In genomic region chr16:90831676-90832075, GRCm38 (mm10) we compare ENCODE assay signal across 8 mouse cellular contexts. TPM values are rescaled to one million over a fixed set of nuclear protein-coding genes. Genes with fewer than 3 reads are reported as not detected.
DNase-seq lines count a peak whose midpoint lies in the region; ATAC-seq and TF ChIP-seq lines count a peak whose summit lies in the region.

No protein-coding gene starts in this region.

- no peak for ATAC-seq in liver, embryonic 14.5 days (ENCODE audit: insufficient read depth)
- no peak for ATAC-seq in stomach, embryonic 16.5 days (ENCODE audit: insufficient read depth, low FRiP score)

- H3K9me3 ChIP-seq in liver, embryonic 14.5 days (ENCODE audit: control insufficient read depth, low read length) = no peaks in the 10 kb centered on the region
- H3K9me3 ChIP-seq in stomach, embryonic 16.5 days (replicated peaks; ENCODE audit: control insufficient read depth, low read length) = no peaks in the 10 kb centered on the region

- peak; percentile 33 for DNase-seq in urinary bladder, adult 2 months (ENCODE audit: low spot score)
- DNase-seq in urinary bladder, postnatal 36 days (ENCODE audit: low spot score in 2 of 2) = no peak
- peak; percentile 19 to 33 for DNase-seq in heart, adult 9 months (ENCODE audit: low spot score in 2 of 2)
- no peak for DNase-seq in liver, embryonic 14.5 days (ENCODE audit: low read depth in 3 of 3, low spot score in 3 of 3)
- no peak for DNase-seq in urinary bladder, postnatal 4 days (ENCODE audit: low spot score in 2 of 2)
- no peak for DNase-seq in layer of hippocampus, adult 9-11 months
- no peak for DNase-seq in thymus, postnatal 14 days

- TF ChIP-seq CTCF in liver, embryonic 14.5 days (IDR thresholded peaks at IDR 0.05; ENCODE audit: low read depth) = no peak

- H3K27me3 ChIP-seq in liver, embryonic 14.5 days (ENCODE audit: control insufficient read depth, insufficient read depth, low read length) = peaks cover 42% of the 10 kb centered on the region
- H3K27me3 ChIP-seq in stomach, embryonic 16.5 days (ENCODE audit: control insufficient read depth, insufficient read depth, low read length) = peaks cover 3% of the 10 kb centered on the region; the same call in 1 of the 2 replicates

- no peak overlapping the region for H3K9ac ChIP-seq in liver, embryonic 14.5 days (replicated peaks)
- H3K9ac ChIP-seq in stomach, embryonic 16.5 days (ENCODE audit: low read length) = peak overlapping the region; percentile 72

- no peak overlapping the region for H3K27ac ChIP-seq in liver, embryonic 14.5 days
- no peak overlapping the region for H3K27ac ChIP-seq in stomach, embryonic 16.5 days (ENCODE audit: low read length)

- H3K36me3 ChIP-seq in liver, embryonic 14.5 days (replicated peaks; ENCODE audit: control insufficient read depth, insufficient read depth, low read depth) = no peaks in the 10 kb centered on the region
- no peaks in the 10 kb centered on the region for H3K36me3 ChIP-seq in stomach, embryonic 16.5 days (ENCODE audit: control insufficient read depth, insufficient read depth, low read length)

- peaks cover 10 to 11% of the 10 kb centered on the region in 2 experiments for H3K4me1 ChIP-seq in liver, embryonic 14.5 days (replicated peaks; ENCODE audit: control insufficient read depth in 2 of 2, insufficient read depth in 2 of 2, low read length in 1 of 2)
- peaks cover 12% of the 10 kb centered on the region; the same call in 1 of the 2 replicates for H3K4me1 ChIP-seq in stomach, embryonic 16.5 days (ENCODE audit: control insufficient read depth, insufficient read depth, low read length)

- H3K4me2 ChIP-seq in liver, embryonic 14.5 days (ENCODE audit: low read depth) = peak overlapping the region; percentile 89; the same call in 1 of the 2 replicates
- H3K4me2 ChIP-seq in stomach, embryonic 16.5 days (ENCODE audit: low read depth, low read length) = peak overlapping the region; percentile 91

- no peak overlapping the region for H3K4me3 ChIP-seq in liver, embryonic 14.5 days (ENCODE audit: insufficient read depth in 1 of 2, low read depth in 2 of 2, low read length in 2 of 2)
- H3K4me3 ChIP-seq in stomach, embryonic 16.5 days (replicated peaks; ENCODE audit: low read length) = peak overlapping the region; percentile 59

- no peak for TF ChIP-seq EP300 in liver, embryonic 14.5 days (IDR thresholded peaks at IDR 0.05; ENCODE audit: low read depth)

- WGBS in liver, embryonic 14.5 days (ENCODE audit: insufficient replicate concordance) = 22% methylated on average over 15 of the region's 15 CpGs
- 21% methylated on average over 15 of the region's 15 CpGs for WGBS in stomach, embryonic 16.5 days

RNA-seq across cellular contexts. Expression of gene Eva1c, which starts 5.2 kb away (rescaled TPM):
- polyA plus RNA-seq in urinary bladder, adult 2 months (2012; rRNA removed) = 12.0 and 14.6 TPM in 2 replicates
- 0.11 and 0.14 TPM in 2 replicates for polyA plus RNA-seq in liver, embryonic 14.5 days (2012; rRNA removed)
- 0.15 and 0.23 TPM in 2 replicates for polyA plus RNA-seq in liver, embryonic 14.5 days (2014; fragmentation: Nextera tagmentation; extraction: Ambion mirVana)
- 2.2 and 2.6 TPM in 2 replicates for polyA plus RNA-seq in stomach, embryonic 16.5 days (2015; fragmentation: Nextera tagmentation; extraction: Ambion mirVana)

RNA-seq across cellular contexts. Expression of gene Urb1, which starts 21.5 kb away (rescaled TPM):
- 4.2 and 5.0 TPM in 2 replicates for polyA plus RNA-seq in urinary bladder, adult 2 months (2012; rRNA removed)
- 2.9 and 3.6 TPM in 2 replicates for polyA plus RNA-seq in liver, embryonic 14.5 days (2012; rRNA removed)
- 5.0 and 6.1 TPM in 2 replicates for polyA plus RNA-seq in liver, embryonic 14.5 days (2014; fragmentation: Nextera tagmentation; extraction: Ambion mirVana)
- 7.8 and 8.1 TPM in 2 replicates for polyA plus RNA-seq in stomach, embryonic 16.5 days (2015; fragmentation: Nextera tagmentation; extraction: Ambion mirVana)

Comparison
In these comparisons a context has a peak if more than half of its experiments do, and no peak if none do; other contexts are left out.
1. DNase-seq: peak in urinary bladder, adult 2 months (single experiment) and heart, adult 9 months (2 of 2); none in urinary bladder, postnatal 36 days (0 of 2), liver, embryonic 14.5 days (0 of 3), urinary bladder, postnatal 4 days (0 of 2), layer of hippocampus, adult 9-11 months (single experiment) and thymus, postnatal 14 days (single experiment).